Mouse (Mus musculus) spleen, adult 2 months (tissue): ENCODE data around the gene Lgr4.

Experiments used
- CTCF ChIP-seq: fragments of 200-500 bp; IDR thresholded peaks from 2 replicates; pipeline ENCODE4 v1.5.1; 2011; ENCODE audit warnings: mild to moderate bottlenecking, inconsistent platforms; ENCODE audit not compliant: insufficient read depth, insufficient read length, insufficient replicate concordance; ENCODE audit errors: extremely low read depth
- POLR2A ChIP-seq: fragments of 200-500 bp; IDR thresholded peaks from 2 replicates; pipeline ENCODE4 v1.6.1; 2011; ENCODE audit warnings: low read depth, low read length, inconsistent platforms

GRCm38 (mm10) chr2:109934086-109934485 is 16.6 kb downstream of the Lgr4 start:
- TF ChIP-seq CTCF: no peak
- TF ChIP-seq POLR2A: no peak
